Mouse (Mus musculus): ENCODE results near the gene Grb2.

DNA sequence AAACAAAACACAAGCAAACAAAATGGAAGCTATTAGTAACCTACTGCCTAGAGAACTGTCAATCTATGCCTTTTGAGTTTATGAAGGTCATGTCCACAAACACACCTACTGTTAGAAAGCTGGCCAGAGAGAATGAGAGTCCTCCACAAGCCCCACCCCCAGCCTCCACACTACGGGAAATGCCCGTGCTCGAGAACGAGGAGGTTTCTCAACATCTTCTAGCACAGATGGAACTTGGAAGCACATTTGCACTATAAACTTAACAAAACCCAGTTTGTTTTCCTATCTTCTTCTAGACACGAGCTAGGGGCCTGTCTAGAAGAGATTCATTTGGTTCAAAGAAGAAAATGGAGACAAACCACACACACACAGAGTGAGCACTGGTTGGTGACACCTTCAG, 18.0 kb downstream of the Grb2 start:
- TF ChIP-seq CTCF (IDR thresholded peaks at IDR 0.05; ENCODE audit: low read depth): no peak
- TF ChIP-seq EP300 (optimal IDR thresholded peaks at IDR 0.05): no peak
